ENCODE assay signal across 16 mouse cellular contexts in genomic region chr12:75623292-75623691, GRCm38 (mm10).
"Had no signal": no experiment of that assay in that cellular context is flagged by ENCODE, and none has a peak within 500 bp of the region (broad histone marks: within the 10 kb centered on the region; RNA-seq: fewer than 3 reads in every experiment).

No protein-coding gene starts in this region.

- H3K4me1 ChIP-seq: intestine, embryonic 15.5 days; kidney, embryonic 15.5 days; limb, embryonic 10.5 days; limb, embryonic 13.5 days had no signal

- H3K9ac ChIP-seq: intestine, embryonic 15.5 days; kidney, embryonic 15.5 days; limb, embryonic 13.5 days; lung, embryonic 14.5 days had no signal

- H3K36me3 ChIP-seq: intestine, embryonic 15.5 days; kidney, embryonic 15.5 days; limb, embryonic 10.5 days; limb, embryonic 13.5 days had no signal

- ATAC-seq: intestine, embryonic 15.5 days; lung, postnatal 0 days had no signal

- H3K27me3 ChIP-seq: intestine, embryonic 15.5 days; kidney, embryonic 15.5 days; limb, embryonic 13.5 days had no signal

- H3K9me3 ChIP-seq: intestine, embryonic 15.5 days; kidney, embryonic 15.5 days; limb, embryonic 10.5 days had no signal

- H3K27ac ChIP-seq: intestine, embryonic 15.5 days; kidney, embryonic 15.5 days; limb, embryonic 10.5 days; limb, embryonic 13.5 days; macrophage; stomach, postnatal 0 days had no signal

- DNase-seq: kidney, adult 11 months; kidney, adult 8-10 months; kidney, postnatal 10 days; kidney, postnatal 36 days; lung, embryonic 14.5 days; midbrain, embryonic 14.5 days; thymus, adult 2 months; thymus, postnatal 4 days had no signal

- H3K4me2 ChIP-seq: intestine, embryonic 15.5 days; kidney, embryonic 15.5 days; limb, embryonic 13.5 days; lung, embryonic 14.5 days; midbrain, embryonic 11.5 days had no signal

- H3K4me3 ChIP-seq: intestine, embryonic 15.5 days; kidney, embryonic 15.5 days; limb, embryonic 10.5 days; limb, embryonic 13.5 days had no signal
